Mouse (Mus musculus): ENCODE data around the gene Gm7075.
A peak's percentile ranks its signal among the peaks of the same experiment; 100 is the strongest.
"Not testable (repeated sequence)": the region's sequence is repeated elsewhere in the genome, so short reads cannot be mapped to it uniquely, and the experiment has no call there.

The Gm7075 gene

DNA sequence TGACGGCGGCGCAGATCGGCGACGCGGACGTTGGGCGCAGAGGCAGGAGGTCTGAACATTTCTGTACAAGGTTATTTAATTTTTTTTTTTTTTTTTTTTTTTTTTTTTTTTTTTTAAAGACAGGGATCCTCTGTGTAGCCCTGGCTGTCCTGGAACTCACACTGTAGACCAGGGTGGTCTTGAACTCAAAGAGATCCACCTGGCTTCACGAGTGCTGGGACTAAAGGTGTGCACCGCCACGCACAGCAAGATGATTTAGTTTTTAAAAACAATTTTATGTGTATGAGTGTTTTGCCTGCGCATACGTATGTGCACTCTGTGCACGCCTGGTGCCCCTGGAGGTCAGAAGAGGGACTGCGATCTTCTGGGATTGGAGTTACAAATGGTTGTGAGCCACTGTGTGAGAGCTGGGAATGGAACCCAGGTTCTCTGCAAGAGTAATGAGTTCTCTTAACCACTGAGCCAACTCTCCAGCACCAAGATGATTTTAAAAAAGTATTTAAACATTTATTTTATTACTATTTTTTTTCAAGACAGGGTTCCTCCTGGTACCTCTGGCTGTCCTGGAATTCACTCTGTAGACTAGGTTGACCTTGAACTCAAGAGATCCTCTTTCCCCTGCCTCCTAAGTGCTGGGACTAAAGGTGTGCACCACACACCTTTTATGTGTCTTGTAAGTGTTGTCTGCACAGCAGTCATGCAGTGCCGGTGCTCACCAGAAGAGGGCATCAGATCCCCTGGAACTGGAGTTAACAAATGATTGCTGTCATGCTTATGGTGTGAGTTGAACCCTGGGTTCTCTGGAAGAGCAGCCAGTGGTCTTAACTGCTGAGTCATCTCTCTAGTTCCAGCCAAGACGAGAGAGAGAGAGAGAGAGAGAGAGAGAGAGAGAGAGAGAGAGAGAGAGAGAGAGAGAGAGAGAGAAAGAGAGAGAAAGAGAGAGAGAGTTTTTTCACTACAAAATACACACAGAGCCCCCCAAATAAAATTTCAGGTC, at the start of gene Gm7075:
Gene Gm7075 (minus strand): TSS at position 51 of the 997 bp plus-strand sequence.
- peak; percentile 24 to 32 for DNase-seq

DNA sequence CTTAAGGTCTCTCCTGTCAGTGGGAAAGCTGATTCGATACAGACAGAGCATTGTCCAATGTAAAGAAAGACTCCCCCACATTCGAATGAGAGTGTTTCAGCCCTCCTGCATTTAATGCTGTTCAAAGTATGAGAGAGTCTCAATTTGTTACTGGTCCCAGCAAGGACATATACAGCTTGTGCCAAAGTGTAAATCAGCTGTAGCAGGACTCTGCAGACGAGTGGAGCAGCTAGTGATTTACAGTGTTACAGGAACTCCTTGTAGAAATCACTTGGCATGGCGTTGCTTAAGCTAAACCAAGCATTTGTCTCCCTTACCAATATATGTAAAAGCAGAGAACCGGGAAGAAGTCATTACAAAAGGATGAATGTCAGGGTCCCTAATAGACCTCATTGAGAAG, 39.3 kb upstream of the Gm7075 start:
- DNase-seq, result no peak

DNA sequence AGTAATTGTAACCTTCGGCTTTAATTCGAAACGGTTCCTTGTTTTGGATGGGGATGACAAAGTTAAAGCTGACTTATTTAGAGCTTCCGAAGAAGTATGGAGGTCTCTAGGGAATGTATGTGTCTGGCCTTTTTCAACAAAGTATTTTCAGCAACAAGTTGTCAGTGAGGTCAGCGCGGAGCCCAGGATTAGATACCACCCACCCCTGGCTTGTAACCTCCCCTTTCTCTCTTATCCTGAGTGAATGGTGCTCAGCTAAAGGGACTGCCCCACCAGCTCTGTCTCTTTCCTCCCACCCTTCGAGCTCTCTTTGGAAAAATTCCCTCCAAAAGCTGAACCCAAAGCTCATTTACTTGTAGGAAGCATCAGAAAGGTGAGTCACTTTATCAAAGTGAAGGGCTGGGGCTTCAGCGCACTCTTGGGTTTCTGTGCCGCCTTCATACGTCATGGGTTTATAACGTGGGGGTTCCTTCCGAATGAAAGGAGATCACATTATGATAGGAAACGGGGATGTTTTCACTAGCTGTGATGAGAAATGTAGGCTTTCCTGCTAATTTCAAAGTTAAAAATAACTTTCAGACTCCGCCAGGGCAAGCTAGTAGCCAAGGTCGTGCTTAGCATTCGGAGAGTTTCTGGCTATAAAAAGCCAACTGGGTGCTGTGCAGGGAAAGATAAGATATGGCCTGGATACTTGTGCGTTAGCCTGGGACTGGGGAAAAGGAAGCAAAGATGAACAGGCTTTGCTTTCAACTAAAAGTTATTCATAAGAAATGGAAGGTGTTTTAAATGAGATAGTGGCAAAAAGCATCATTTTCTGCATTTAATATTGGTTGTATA, 35.9 kb upstream of the Gm7075 start:
- no peak for DNase-seq

DNA sequence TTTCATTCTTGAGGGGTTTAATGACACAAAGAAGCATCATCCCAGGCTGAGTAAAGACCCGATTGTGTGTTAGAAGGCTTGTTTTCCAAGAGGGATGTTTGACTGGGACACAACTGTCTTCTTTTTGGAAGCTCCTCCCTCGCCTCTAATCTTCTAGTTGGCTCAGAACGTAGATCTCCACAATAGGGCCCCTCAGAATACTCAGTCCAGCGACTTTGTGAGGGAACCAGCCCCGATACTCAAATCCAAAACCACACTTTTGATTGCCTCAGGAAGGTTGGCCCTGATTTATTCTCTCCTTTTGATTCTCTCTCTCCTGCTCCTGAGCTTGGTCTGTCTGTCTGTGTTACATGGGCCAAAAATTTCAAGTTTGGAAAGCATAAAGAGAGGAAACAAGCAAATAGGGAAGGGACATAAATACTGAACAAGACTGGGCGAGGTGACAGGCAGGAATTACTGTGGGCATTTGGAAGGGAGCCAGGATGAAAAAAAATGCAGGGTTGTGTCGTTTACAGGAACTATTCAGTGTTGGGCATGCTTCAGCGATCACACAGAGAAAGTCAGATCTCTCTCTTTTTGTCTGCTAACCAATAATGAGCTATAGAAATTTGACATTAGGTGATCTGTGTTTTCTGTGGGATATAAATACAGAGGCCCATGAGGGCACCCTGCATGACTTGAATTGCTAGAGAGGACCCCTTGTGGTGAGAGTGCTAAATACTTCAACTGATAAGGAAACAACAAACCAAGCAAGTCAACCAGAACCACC, 33.7 kb upstream of the Gm7075 start:
- DNase-seq, result no peak

DNA sequence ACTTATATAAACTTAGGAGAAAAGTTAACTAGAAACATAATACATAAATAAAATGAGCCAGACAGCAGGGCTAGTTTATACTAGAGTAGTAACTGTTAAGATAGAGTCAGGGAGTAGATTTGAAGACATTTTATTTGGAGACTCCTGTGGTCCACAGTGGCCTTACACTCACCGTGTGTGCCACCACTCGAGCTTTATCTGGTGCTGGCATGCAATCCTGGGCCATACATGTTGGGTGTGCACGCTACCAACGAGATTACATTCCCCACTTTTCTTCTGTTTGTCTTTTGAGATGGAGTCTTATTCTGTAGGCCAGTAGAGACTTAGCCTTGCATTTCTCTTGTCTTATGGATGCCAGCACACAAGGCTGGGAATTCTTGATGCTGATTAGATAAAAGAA, 32.3 kb upstream of the Gm7075 start:
- DNase-seq, result no peak

DNA sequence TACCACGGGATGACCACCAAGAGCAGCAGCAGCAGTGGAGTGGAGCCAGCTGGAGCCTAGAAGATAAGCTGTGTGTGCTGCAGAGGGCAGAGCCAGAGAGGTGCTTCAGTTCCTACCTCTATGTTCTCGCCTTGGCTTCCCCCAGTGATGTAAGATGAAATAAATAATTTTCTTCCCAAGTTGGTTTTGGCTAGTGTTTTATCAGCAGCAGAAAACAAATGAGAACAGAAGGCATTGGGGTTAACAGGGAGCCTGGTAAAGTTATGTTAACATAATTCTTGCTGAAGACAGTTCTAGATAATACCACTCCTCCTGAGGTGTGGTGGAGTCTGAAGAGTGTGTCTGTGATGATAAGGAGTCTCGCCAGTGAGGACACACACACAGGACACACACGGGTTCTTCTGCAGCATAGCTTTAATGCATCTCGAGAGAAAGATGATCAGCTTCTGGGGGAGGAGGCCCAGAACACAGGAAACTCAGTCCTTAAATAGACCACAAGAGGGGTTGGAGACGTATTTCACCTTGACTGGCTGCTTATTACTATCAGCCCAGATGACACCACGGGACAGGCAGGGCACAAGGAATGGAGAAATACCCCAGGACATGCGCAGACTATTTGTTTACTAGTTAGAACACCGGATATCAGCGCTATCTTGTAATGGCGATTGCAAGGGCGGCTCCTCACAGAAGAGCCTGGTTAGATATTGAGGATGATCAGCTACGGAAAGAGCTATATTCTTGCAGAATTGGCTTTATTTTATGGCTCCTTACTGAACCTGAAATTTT, 23.2 kb upstream of the Gm7075 start:
- not testable (repeated sequence) for DNase-seq

DNA sequence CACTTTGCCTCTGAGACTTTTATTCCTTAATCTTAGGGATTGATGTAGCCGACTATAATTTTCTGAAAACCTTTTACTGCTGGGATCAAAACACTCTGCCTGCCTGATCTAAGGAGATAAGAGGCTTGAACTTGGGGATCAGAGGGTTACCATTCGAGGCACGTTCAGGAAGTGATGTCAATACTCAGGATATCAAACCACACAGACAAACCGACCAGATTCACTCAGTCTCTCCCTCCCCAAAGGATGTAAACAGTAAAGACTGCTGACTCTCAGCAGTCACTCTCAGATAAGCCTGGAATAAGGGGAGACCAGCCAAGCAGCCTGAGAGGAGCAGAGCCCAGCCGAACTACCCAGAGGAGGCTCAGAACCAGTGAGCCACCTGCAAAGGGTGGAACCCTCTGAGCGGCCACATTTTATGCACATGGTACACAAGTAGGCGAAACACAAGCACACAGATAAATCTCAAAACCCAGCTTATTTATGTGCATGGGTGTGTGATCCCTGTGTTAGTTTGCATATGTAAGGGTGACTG, 18.2 kb upstream of the Gm7075 start:
- no peak for DNase-seq

DNA sequence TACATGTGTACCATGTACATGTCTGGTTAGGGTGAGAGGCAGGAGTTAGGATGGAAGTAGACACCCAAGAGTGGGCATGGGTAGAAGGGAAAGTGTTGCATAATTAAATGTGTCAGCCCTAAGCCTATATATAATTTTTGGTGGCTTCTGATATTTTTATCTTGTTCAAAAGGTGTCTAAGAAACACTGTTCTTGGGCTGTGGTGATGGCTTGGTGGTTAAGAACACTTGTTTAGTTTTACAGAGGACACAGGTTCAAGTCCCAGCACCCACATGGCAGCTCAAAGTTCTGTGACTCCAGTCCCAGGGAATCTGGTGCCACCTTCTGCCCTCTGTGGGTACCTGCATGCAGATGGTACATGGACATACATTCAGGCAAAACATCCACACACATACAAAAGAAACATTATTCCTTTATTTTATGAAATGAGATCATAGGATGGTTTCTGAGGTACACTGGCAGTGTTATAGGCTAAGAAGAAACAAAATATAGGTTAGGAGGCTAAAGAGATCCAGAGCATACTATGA, 17.2 kb upstream of the Gm7075 start:
- DNase-seq, result no peak

DNA sequence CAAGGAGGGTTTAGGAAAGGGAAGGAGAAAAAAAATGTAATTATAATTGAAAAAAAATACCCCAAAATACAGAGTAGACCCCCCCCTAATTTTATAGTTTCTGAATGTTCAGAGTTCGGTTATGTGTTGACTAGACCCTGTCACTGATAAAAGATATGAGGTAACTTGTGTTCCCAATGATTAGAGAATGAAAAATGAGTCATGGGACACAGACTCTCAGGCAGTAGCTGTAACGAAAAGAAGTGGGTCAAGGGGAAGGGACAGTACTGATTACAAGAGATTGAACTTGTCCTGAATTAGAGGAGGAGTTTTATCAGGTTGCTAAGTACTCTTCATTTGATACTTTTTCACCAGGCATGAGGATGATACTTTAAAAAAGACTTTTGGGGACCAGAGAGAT, 11.3 kb upstream of the Gm7075 start:
- no peak for DNase-seq

DNA sequence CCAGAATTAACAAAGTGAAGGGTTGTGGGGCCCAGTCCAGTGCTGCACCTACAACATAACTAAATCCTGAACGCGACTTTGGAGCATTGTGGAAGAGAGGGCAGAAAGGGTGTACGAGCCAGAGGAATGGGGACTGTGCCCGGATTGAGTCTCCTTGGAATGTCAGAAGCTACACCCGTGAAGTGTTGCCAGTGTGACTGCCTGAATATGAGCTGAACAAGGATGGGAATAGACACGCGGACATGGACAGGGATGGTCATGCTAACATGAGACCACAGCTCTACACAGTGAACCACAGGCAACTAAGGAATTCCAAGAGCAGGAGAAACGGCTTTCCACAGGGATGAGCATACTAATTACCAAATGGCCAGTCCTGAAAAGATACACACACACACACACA, 10.5 kb upstream of the Gm7075 start:
- no peak for DNase-seq

DNA sequence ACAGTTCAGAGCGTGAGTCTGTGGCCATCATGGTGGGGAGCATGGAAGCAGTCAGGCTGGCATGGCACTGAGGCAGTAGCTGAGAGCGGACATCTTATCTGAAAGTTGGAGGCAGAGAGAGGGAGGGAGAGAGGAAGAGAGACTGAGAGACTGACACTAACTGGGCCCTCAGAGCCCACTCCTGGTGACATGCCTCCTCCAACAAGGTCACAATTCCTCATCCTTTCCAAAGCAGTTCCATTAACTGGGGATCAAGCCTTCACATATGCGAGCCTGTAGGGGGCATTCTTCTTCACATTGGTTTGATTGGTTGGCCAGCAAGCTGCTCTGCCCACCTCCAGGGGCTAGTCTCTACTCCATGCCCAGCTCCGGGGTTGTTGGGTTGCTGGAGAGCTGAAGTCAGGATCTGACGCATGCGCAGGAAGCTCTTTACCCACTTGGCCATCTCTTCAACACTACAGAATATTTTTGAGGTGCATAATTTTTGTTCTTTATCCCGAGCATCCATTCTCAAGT, 9.7 kb upstream of the Gm7075 start:
- no peak for DNase-seq

DNA sequence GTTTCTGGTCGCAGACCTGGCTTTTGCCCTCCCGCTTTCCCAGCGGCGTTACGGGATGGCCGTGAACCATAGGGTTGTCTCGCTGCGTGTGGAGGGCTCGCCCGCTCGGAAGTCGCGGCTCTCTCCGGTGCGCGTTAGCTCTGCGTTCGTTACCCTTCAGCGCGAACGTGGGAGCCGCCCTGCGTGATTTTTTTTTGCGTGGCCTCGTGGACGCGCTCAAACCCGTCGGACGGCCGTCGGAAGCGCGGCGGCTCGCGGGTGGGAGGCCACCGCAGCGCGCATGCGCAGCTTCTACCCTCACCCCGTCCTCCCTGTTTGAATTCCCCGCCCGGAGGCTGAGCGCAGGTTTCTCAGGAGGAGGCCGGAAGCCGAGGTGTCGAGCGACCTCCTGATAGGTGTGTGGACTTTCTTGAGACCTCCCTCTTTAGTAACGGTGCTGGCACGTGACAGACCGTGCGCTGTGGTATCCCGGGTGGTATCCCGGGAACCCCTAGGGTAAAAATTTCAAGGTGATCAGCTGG, 8.3 kb upstream of the Gm7075 start, which contains the start of gene Ctnna3:
Gene Ctnna3 (plus strand): TSS at position 314 of the 521 bp plus-strand sequence.
- DNase-seq, result peak; percentile 90 to 92

DNA sequence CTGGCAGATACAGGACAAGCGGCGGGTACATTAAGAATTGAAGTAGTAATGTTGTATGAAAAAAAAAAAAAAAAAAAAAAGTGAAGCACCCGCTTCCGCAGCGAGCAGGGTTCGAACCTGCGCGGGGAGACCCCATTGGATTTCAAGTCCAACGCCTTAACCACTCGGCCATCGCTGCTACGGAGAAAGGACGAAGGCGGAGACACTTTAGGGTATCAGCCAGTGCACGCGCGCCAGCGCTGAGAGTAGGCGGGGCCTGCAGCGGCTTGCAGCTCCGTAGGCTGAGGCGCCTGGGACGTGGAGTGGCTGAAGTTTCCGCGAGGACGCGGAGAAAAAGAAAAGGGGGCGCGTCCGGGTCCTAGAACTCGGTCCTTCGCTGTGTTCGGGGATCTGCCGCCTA, 7.8 kb upstream of the Gm7075 start:
- peak; percentile 98 for DNase-seq

DNA sequence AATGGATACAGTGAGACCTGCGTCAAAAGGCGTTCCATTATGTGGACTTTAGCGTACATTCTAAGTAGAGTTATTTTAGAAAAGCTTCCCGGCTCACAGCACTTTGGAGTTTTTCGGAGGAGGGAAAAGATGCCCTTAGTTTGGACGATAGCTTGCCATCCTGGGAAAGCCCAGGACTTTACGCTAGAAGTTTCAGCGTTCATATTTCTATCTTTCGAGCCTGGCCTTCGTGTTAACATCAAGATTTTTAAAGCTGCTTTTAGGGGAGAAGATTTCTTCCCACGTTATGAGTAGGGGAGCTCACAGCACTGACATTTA, 7.4 kb upstream of the Gm7075 start:
- DNase-seq, result no peak

DNA sequence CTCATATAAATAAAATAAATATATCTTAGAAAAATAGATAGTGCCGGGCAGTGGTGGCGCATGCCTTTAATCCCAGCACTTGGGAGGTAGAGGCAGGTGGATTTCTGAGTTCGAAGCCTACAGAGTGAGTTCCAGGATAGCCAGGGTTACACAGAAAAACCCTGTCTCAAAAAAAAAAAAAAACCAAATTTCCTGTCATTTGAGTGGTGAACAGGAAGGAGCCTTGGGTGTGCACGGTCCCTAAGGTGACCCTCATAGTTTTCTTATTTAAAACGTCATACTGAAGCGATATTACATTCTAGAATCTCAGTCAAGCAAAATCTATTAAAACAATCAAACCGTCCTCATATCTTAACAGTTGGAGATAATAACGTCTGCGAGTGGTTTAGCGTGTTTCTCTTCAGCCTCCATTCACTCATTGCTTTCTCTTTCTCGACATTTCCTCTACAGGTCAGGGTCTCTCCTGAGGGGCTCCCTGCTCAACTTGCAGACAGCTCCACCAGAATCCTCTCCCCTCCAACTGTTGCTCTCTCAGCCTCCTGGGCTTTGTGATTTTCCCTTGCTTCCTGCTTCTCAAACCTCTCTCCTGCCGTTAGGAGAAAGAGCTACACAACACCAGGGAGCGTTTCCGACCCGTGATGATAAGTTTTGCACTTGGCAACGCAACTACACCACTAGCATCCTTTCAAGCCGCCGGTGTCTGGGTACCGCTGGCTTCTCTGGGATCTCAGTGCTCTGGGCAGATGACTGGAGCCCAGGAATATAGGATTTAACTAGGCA, 6.8 kb upstream of the Gm7075 start:
- peak; percentile 21 for DNase-seq

DNA sequence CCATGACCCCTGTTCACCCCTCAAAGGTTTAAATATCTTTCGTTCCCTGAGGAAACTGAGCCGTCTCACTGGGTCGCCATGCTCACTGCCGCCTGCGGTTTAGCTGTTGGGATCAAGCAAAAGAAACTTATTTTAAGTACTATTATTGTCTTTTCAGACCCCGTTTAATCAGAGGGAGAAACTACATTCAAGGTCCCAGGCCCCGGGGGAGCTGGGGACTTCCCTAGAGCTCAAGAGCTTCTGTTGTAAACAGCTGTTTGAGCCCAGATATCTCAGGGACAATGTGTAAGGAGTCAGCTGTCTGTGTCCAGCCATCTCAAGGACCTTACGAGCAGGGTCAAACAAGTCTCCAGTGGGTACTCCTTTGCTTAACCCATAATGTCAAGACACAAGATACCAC, 5.6 kb upstream of the Gm7075 start:
- DNase-seq, result no peak

DNA sequence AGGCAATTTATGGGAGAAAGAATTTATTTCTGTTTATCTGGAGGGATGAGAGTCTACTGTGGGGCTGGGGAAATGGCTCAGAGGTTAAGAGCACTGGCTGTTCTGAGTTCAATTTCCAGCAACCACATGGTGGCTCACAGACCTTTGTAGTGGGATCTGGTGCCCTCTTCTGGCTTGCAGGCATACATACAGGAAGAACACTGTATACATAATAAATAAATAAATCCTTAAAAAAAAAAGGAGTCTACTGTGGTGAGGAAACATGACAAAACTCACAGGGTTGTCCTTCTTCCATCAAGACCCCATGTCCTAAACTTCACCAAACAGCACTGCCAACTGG, 2.9 kb upstream of the Gm7075 start:
- peak; percentile 35 to 59 for DNase-seq

DNA sequence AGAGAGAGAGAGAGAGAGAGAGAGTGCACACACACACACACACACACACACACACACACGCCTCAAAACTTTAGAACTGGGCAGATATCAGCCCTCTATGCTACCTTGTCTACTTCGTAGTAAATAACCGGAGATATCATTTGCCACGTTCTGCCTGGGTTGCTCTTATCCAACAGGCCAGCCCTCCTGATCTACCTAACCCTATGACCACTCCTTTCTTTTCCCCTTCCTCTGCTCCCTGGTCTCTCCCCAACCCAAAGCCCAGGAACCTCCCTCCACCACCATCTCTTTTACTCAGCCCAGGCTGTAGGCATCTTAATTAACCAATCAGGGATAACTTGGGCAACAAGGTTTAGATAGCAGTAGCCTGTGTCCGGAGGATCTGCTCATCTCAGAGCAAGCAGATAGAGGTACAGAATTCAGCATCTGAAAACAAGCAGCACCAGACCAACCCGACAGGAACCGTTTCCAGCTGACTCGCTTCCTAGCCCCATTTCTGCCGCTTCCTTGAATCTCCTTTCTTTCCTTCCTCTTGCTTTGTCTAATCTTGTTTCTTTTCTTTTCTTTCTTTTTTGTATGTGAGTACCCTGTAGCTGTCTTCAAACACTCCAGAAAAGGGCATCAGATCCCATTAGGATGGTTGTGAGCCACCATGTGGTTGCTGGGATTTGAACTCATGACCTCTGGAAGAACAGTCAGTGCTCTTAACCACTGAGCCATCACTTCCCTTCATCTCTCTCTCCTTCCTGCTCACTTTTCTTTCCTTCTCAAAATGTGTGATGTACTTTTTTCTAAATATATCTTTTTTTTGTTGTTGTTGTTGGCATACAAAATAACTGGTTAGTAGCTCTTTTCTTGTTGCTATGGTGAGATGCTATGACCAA, 2.2 kb upstream of the Gm7075 start:
- DNase-seq, result no peak

DNA sequence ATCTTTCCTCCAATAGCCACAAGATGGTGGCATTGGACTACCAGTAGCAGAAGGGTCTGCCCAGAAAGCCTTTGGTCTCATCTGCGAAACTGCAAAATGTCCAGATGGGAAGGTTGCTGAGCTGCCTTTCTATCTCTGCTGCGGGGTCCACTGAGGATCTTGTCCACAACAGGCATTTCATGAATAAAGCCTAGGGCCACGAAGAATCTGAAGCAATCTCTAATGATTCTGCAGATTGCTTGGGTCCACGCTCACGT, 1.1 kb upstream of the Gm7075 start:
- no peak for DNase-seq

DNA sequence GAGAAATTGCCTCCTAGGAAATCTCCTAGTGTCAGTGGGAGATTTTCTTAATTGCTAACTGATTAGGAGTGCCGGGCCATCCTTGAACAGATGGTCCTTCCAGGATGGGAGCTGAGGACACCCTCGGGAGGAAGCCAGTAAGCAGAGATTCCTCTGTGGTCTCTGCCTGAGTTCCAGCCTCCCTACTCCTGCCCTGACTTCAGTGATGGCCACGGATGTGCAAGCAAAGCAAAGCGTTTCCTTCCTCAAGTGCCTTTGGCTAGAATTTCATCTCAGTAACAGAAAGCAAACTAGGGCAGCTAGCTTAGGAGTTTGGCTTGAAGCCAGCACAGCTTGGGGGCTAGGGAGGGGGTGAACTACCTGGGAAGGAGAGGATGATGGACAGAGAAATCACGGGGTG, 4.5 kb downstream of the Gm7075 start:
- DNase-seq, result no peak

All from lung, adult 18-20 months (tissue).